9 mouse cellular contexts compared by ENCODE assay signal in the genomic region with DNA sequence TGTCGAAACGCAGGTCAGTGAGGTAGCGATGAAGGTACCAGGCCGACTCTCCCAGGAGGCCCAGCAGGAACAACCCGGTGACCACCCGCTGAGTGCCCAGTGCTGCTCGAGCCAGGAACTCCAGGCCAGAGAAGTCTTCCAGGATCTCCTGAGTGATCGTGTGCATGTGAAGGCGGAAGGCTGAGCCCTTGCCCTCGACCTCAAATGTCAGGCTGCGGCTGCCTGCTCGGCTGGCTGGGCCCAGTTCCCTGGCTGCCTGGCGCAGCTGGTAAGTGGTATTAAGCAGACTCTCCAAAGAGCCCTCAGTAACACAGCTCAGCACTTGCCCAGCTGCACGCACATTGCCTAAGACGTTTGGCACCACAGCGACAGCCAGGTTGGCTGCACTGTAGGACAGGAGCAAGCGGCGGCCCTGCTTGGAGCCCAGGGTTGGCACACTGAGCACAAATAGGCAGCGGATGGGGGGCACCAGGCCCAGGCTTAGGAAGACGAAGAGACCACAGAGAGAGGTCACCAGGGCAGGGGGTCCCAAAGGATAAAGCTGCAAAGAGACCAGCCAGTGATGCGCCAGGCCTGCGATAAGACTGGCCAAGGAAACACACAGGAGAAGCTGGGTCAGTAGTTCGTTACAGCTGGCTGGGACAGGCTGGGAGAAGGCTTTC. TPM values are rescaled to one million over a fixed set of nuclear protein-coding genes. Genes with fewer than 3 reads are reported as not detected.
DNase-seq lines count a peak whose midpoint lies in the region; ATAC-seq lines count a peak whose summit lies in the region.
"Had no signal": no experiment of that assay in that cellular context is flagged by ENCODE, and none has a peak within 500 bp of the region (broad histone marks: within the 10 kb centered on the region; RNA-seq: fewer than 3 reads in every experiment).

No protein-coding gene starts in this region.

- DNase-seq in heart, adult 11 months = peak; percentile 92
- DNase-seq in heart, postnatal 10 days = no peak
- no peak for DNase-seq in forebrain, embryonic 10.5 days (ENCODE audit: extremely low spot score, low spot score)
- no peak for DNase-seq in limb, embryonic 10.5 days (ENCODE audit: low spot score)
- DNase-seq in frontal cortex, postnatal 10 days (ENCODE audit: low spot score in 2 of 2) = no peak
- no peak for DNase-seq in layer of hippocampus, postnatal 14 days (ENCODE audit: low spot score in 2 of 2)
- no peak for DNase-seq in cerebellum, adult 18-20 months
- DNase-seq: kidney, adult 9 months had no signal

- peak overlapping the region; percentile 15; the same call in 1 of the 2 replicates for H3K4me3 ChIP-seq in forebrain, embryonic 10.5 days
- H3K4me3 ChIP-seq in limb, embryonic 10.5 days = no peak overlapping the region
- no peak overlapping the region for H3K4me3 ChIP-seq in midbrain, embryonic 16.5 days (ENCODE audit: low read depth, low read length)

- no peaks in the 10 kb centered on the region for H3K9me3 ChIP-seq in forebrain, embryonic 10.5 days
- no peaks in the 10 kb centered on the region for H3K9me3 ChIP-seq in limb, embryonic 10.5 days (replicated peaks)
- 0 out of 2 replicates have a peak, but pooled peaks cover 2% of the 10 kb centered on the region for H3K9me3 ChIP-seq in midbrain, embryonic 16.5 days (replicated peaks; ENCODE audit: control insufficient read depth, low read length, poor library complexity, severe bottlenecking)

- H3K27me3 ChIP-seq in forebrain, embryonic 10.5 days (ENCODE audit: poor library complexity, severe bottlenecking) = no peaks in the 10 kb centered on the region
- no peaks in the 10 kb centered on the region for H3K27me3 ChIP-seq in limb, embryonic 10.5 days (ENCODE audit: low read depth, poor library complexity, severe bottlenecking)
- H3K27me3 ChIP-seq in midbrain, embryonic 16.5 days (ENCODE audit: control insufficient read depth, insufficient read depth, low read depth, low read length) = no peaks in the 10 kb centered on the region

- H3K27ac ChIP-seq in forebrain, embryonic 10.5 days = peak overlapping the region; percentile 74
- peak overlapping the region; percentile 83 for H3K27ac ChIP-seq in limb, embryonic 10.5 days
- no peak overlapping the region for H3K27ac ChIP-seq in midbrain, embryonic 16.5 days (ENCODE audit: low read length)

- H3K36me3 ChIP-seq in forebrain, embryonic 10.5 days (replicated peaks) = no peaks in the 10 kb centered on the region
- no peaks in the 10 kb centered on the region for H3K36me3 ChIP-seq in limb, embryonic 10.5 days
- no peaks in the 10 kb centered on the region for H3K36me3 ChIP-seq in midbrain, embryonic 16.5 days (ENCODE audit: control insufficient read depth, insufficient read depth, low read length)

- peaks cover 42% of the 10 kb centered on the region for H3K4me1 ChIP-seq in forebrain, embryonic 10.5 days
- H3K4me1 ChIP-seq in limb, embryonic 10.5 days = peaks cover 38% of the 10 kb centered on the region
- H3K4me1 ChIP-seq in midbrain, embryonic 16.5 days (ENCODE audit: control insufficient read depth, insufficient read depth, low read length) = peaks cover 11% of the 10 kb centered on the region; the same call in 1 of the 2 replicates

- no peak overlapping the region for H3K4me2 ChIP-seq in midbrain, embryonic 16.5 days (ENCODE audit: low read length)

- intact Hi-C loops in heart, postnatal 10 days (cut with DNase I) = no loop called here

- H3K9ac ChIP-seq in midbrain, embryonic 16.5 days (ENCODE audit: low read depth, low read length) = 0 out of 2 replicates have a peak overlapping the region, but pooled peaks have one; percentile 14

- no peak for ATAC-seq in midbrain, embryonic 16.5 days

- WGBS in forebrain, embryonic 10.5 days = 72% methylated on average over 23 of the region's 23 CpGs
- 78% methylated on average over 23 of the region's 23 CpGs for WGBS in limb, embryonic 10.5 days
- 58% methylated on average over 23 of the region's 23 CpGs for WGBS in midbrain, embryonic 16.5 days

RNA-seq across cellular contexts. Expression of a gene that starts 2.6 kb away (rescaled TPM):
- total RNA-seq in heart, postnatal 10 days (2021) = not detected
- polyA plus RNA-seq in forebrain, embryonic 10.5 days (2016; fragmentation: Nextera tagmentation; extraction: Ambion mirVana) = 0.05 and 0.15 TPM in 2 replicates
- polyA plus RNA-seq in limb, embryonic 10.5 days (2016; fragmentation: Nextera tagmentation; extraction: Ambion mirVana) = 0.10 TPM in 2 replicates
- 0.08 TPM in 1 of 2 replicates, not detected in the other for polyA plus RNA-seq in midbrain, embryonic 16.5 days (2015; fragmentation: Nextera tagmentation; extraction: Ambion mirVana)
- total RNA-seq in layer of hippocampus, postnatal 14 days (2021) = not detected

RNA-seq across cellular contexts. Expression of a gene that starts 9.6 kb away (rescaled TPM):
- 1 to 10 TPM; 3.4 to 4.1 TPM for total RNA-seq in heart, postnatal 10 days (2021)
- 20.3 and 21.1 TPM in 2 replicates for polyA plus RNA-seq in forebrain, embryonic 10.5 days (2016; fragmentation: Nextera tagmentation; extraction: Ambion mirVana)
- polyA plus RNA-seq in limb, embryonic 10.5 days (2016; fragmentation: Nextera tagmentation; extraction: Ambion mirVana) = 18.8 and 20.2 TPM in 2 replicates
- polyA plus RNA-seq in midbrain, embryonic 16.5 days (2015; fragmentation: Nextera tagmentation; extraction: Ambion mirVana) = 9.5 and 9.7 TPM in 2 replicates
- 10 to 100 TPM; 12.6 to 13.4 TPM for total RNA-seq in layer of hippocampus, postnatal 14 days (2021)

RNA-seq across cellular contexts. Expression of a gene that starts 29.1 kb away (rescaled TPM):
- total RNA-seq in heart, postnatal 10 days (2021) = not detected
- 4.7 and 4.9 TPM in 2 replicates for polyA plus RNA-seq in forebrain, embryonic 10.5 days (2016; fragmentation: Nextera tagmentation; extraction: Ambion mirVana)
- polyA plus RNA-seq in limb, embryonic 10.5 days (2016; fragmentation: Nextera tagmentation; extraction: Ambion mirVana) = 0.64 and 1.3 TPM in 2 replicates
- 7.3 and 9.1 TPM in 2 replicates for polyA plus RNA-seq in midbrain, embryonic 16.5 days (2015; fragmentation: Nextera tagmentation; extraction: Ambion mirVana)
- total RNA-seq in layer of hippocampus, postnatal 14 days (2021) = 1 to 10 TPM; 1.2 to 1.3 TPM
